Mouse (Mus musculus): ENCODE results near the gene Lrig3. TPM values are rescaled to one million over a fixed set of nuclear protein-coding genes. Genes with fewer than 3 reads are reported as not detected.

Lrig3 gene
- polyA plus RNA-seq, 1 experiment from 2014 or later: 3.7 TPM

Small RNA genes lying within 50 kb of the gene (microRNA-seq; reads per million reads assigned to microRNA genes)
- not detected for gene Gm22183
